Mouse (Mus musculus): ENCODE measurements at regions not wholly inside any gene's neighbourhood (a gene's known extent, or its start where the extent isn't known, plus 50 kb on each side); places are given as distances from the start of the nearest gene placed in this dataset.
A peak's percentile ranks its signal among the peaks of the same experiment; 100 is the strongest.

GRCm38 (mm10) chr13:35166831-35167541 lies 140.1 kb upstream of the Eci2 start:
- H3K36me3 ChIP-seq = no peaks in the 10 kb centered on the region
- H3K4me2 ChIP-seq (replicated peaks) = no peak overlapping the region
- ATAC-seq (ENCODE audit: insufficient number of reproducible peaks, low FRiP score, low TSS enrichment, low read depth) = no peak
- H3K4me3 ChIP-seq (replicated peaks) = no peak overlapping the region
- no peak overlapping the region for H3K27ac ChIP-seq (replicated peaks)
- H3K4me1 ChIP-seq = peaks cover 11% of the 10 kb centered on the region; the same call in 1 of the 2 replicates
- WGBS = 67% methylated on average over 8 of the region's 8 CpGs
- no peak overlapping the region for H3K9ac ChIP-seq
- H3K27me3 ChIP-seq = no peaks in the 10 kb centered on the region
- H3K9me3 ChIP-seq (replicated peaks) = no peaks in the 10 kb centered on the region

GRCm38 (mm10) chr13:35171562-35172254 lies 144.8 kb upstream of the Eci2 start:
- WGBS = 82% methylated on average over 11 of the region's 11 CpGs
- Histone ChIP-seq H3K27ac (replicated peaks) (no peak overlapping the region), H3K9me3 (replicated peaks) (no peaks in the 10 kb centered on the region), H3K36me3 (no peaks in the 10 kb centered on the region), H3K4me1 (peaks cover 20% of the 10 kb centered on the region; the same call in 1 of the 2 replicates), H3K4me3 (replicated peaks) (no peak overlapping the region), H3K9ac (no peak overlapping the region), H3K27me3 (no peaks in the 10 kb centered on the region), H3K4me2 (replicated peaks) (no peak overlapping the region)
- no peak for ATAC-seq (ENCODE audit: insufficient number of reproducible peaks, low FRiP score, low TSS enrichment, low read depth)

- H3K4me1 ChIP-seq = 0 out of 2 replicates have a peak, but pooled peaks cover 19% of the 10 kb centered on the region
- no peak for ATAC-seq (ENCODE audit: insufficient number of reproducible peaks, low FRiP score, low TSS enrichment, low read depth)
- no peak overlapping the region for H3K27ac ChIP-seq (replicated peaks)
- no peak overlapping the region for H3K4me2 ChIP-seq (replicated peaks)
- no peaks in the 10 kb centered on the region for H3K36me3 ChIP-seq
- no peak overlapping the region for H3K4me3 ChIP-seq (replicated peaks)
- H3K9ac ChIP-seq = no peak overlapping the region
- no peaks in the 10 kb centered on the region for H3K9me3 ChIP-seq (replicated peaks)
- WGBS = 69% methylated on average over 2 of the region's 2 CpGs
- H3K27me3 ChIP-seq = no peaks in the 10 kb centered on the region
Measured at GRCm38 (mm10) chr13:35173522-35173921, 146.6 kb upstream of the Eci2 start.

DNA sequence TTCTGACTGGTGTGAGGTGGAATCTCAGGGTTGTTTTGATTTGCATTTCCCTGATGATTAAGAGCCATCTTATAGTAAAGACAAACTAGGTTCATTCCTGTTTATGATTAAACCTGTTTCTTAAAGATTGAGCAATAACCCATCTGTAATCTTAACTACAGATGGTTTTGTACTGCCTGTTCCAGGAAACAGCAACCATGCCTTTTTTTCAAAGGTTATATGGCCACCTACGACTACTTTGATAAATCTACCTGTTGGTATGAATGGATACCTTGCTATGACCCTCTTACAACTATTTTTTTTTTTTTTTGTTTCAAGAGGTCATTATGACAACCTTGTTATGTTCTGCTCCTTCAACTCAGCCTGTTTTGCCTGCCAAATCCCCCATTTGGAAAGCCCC lies 148.7 kb upstream of the Eci2 start:
- 0 out of 2 replicates have a peak, but pooled peaks cover 19% of the 10 kb centered on the region for H3K4me1 ChIP-seq
- H3K4me2 ChIP-seq (replicated peaks) = no peak overlapping the region
- H3K27me3 ChIP-seq = no peaks in the 10 kb centered on the region
- no peak overlapping the region for H3K27ac ChIP-seq (replicated peaks)
- 81% methylated on average over 1 of the region's 1 CpGs for WGBS
- no peak overlapping the region for H3K4me3 ChIP-seq (replicated peaks)
- ATAC-seq (ENCODE audit: insufficient number of reproducible peaks, low FRiP score, low TSS enrichment, low read depth) = no peak
- no peaks in the 10 kb centered on the region for H3K36me3 ChIP-seq
- H3K9me3 ChIP-seq (replicated peaks) = no peaks in the 10 kb centered on the region
- H3K9ac ChIP-seq = no peak overlapping the region

- Histone ChIP-seq H3K4me2 (replicated peaks) (no peak overlapping the region), H3K36me3 (no peaks in the 10 kb centered on the region), H3K27ac (replicated peaks) (peak overlapping the region; percentile 34; the same call in 1 of the 2 replicates), H3K4me1 (0 out of 2 replicates have a peak, but pooled peaks cover 13% of the 10 kb centered on the region), H3K9me3 (replicated peaks) (no peaks in the 10 kb centered on the region), H3K27me3 (no peaks in the 10 kb centered on the region), H3K9ac (no peak overlapping the region), H3K4me3 (replicated peaks) (no peak overlapping the region)
- WGBS = 41% methylated on average over 2 of the region's 2 CpGs
- no peak for ATAC-seq (ENCODE audit: insufficient number of reproducible peaks, low FRiP score, low TSS enrichment, low read depth)
Measured at GRCm38 (mm10) chr13:35177305-35177704, 150.4 kb upstream of the Eci2 start.

- Histone ChIP-seq H3K27me3 (no peaks in the 10 kb centered on the region), H3K4me1 (peaks cover 14% of the 10 kb centered on the region), H3K4me3 (replicated peaks) (no peak overlapping the region), H3K36me3 (no peaks in the 10 kb centered on the region), H3K4me2 (replicated peaks) (peak overlapping the region; percentile 39), H3K27ac (replicated peaks) (peak overlapping the region; percentile 63; the same call in 1 of the 2 replicates), H3K9me3 (replicated peaks) (no peaks in the 10 kb centered on the region), H3K9ac (no peak overlapping the region)
- 9% methylated on average over 16 of the region's 16 CpGs for WGBS
- peak; percentile 69 for ATAC-seq (ENCODE audit: insufficient number of reproducible peaks, low FRiP score, low TSS enrichment, low read depth)
Measured at GRCm38 (mm10) chr13:35189028-35189711, 162.3 kb upstream of the Eci2 start.

DNA sequence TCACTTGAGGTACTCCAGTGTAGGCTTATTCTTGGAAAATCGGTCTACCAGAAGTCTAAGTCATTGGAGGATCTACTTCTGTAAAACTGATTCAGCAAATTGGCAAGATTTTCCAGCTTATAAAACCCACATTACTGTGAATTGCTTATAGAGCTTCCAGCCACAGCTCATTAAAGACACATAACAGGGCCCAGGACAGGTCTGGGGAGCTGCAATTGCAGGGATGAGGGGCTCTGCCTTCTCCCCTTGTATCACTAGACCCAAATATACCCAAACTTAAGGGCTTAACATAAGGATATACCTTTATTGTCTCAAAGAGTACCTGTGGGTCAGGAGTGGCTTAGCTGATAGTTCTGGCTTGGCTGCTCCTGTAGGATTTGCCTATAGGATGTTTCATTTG lies 175.2 kb upstream of the Eci2 start:
- Histone ChIP-seq H3K4me1 (no peaks in the 10 kb centered on the region), H3K36me3 (no peaks in the 10 kb centered on the region), H3K9ac (no peak overlapping the region), H3K27ac (replicated peaks) (no peak overlapping the region), H3K27me3 (no peaks in the 10 kb centered on the region), H3K9me3 (replicated peaks) (no peaks in the 10 kb centered on the region), H3K4me3 (replicated peaks) (no peak overlapping the region), H3K4me2 (replicated peaks) (no peak overlapping the region)
- no peak for ATAC-seq (ENCODE audit: insufficient number of reproducible peaks, low FRiP score, low TSS enrichment, low read depth)
- 88% methylated on average over 1 of the region's 1 CpGs for WGBS

DNA sequence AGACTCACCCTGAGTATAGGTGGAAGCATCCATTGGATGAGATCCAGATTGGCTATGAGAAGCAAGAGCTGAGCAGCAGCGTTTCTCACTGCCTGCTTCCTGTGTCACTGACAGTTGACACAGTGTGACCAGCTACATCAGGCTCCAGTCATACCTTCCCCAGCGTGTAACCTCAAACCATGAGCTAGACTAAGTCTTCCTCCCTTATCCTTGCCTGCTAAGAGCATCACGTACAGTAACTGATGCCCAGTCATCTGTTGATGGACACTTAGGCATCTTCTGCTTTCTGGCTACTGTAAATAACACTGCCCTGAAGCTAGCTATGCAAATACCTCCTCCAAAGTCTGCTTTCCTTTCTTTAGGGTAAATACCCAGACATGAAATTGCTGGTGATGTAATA lies 181.4 kb upstream of the Eci2 start:
- Histone ChIP-seq H3K4me3 (replicated peaks) (no peak overlapping the region), H3K4me1 (no peaks in the 10 kb centered on the region), H3K9me3 (replicated peaks) (no peaks in the 10 kb centered on the region), H3K4me2 (replicated peaks) (no peak overlapping the region), H3K27me3 (no peaks in the 10 kb centered on the region), H3K27ac (replicated peaks) (no peak overlapping the region), H3K9ac (no peak overlapping the region), H3K36me3 (no peaks in the 10 kb centered on the region)
- WGBS = 70% methylated on average over 3 of the region's 3 CpGs
- no peak for ATAC-seq (ENCODE audit: insufficient number of reproducible peaks, low FRiP score, low TSS enrichment, low read depth)

DNA sequence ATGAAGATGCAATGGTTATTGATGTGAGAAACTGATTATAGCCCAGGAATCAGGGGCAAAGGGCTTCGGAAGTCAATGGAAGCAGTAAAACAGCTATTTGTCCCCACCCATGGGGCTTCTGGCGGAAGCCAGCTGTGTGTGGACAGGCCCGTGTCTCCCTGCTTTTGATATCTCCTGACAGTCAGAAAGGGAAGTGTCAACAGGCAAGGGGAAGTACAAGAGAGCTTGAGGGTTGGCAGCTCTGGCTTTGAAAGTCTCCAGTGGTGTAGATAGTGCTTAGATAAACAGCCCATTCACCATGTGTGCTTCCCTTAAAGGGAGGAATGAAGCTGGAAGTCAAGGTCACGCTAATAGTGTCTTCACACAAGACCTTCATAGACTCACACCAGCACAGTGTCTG lies 182.7 kb upstream of the Eci2 start:
- no peak overlapping the region for H3K9ac ChIP-seq
- 67% methylated on average over 4 of the region's 4 CpGs for WGBS
- H3K4me2 ChIP-seq (replicated peaks) = no peak overlapping the region
- no peaks in the 10 kb centered on the region for H3K4me1 ChIP-seq
- no peak for ATAC-seq (ENCODE audit: insufficient number of reproducible peaks, low FRiP score, low TSS enrichment, low read depth)
- no peak overlapping the region for H3K27ac ChIP-seq (replicated peaks)
- H3K9me3 ChIP-seq (replicated peaks) = no peaks in the 10 kb centered on the region
- H3K4me3 ChIP-seq (replicated peaks) = no peak overlapping the region
- no peaks in the 10 kb centered on the region for H3K27me3 ChIP-seq
- H3K36me3 ChIP-seq = no peaks in the 10 kb centered on the region

- H3K4me2 ChIP-seq (replicated peaks) = no peak overlapping the region
- 91% methylated on average over 9 of the region's 9 CpGs for WGBS
- no peak overlapping the region for H3K27ac ChIP-seq (replicated peaks)
- H3K27me3 ChIP-seq = no peaks in the 10 kb centered on the region
- H3K9me3 ChIP-seq (replicated peaks) = no peaks in the 10 kb centered on the region
- no peaks in the 10 kb centered on the region for H3K36me3 ChIP-seq
- H3K9ac ChIP-seq = no peak overlapping the region
- no peak for ATAC-seq (ENCODE audit: insufficient number of reproducible peaks, low FRiP score, low TSS enrichment, low read depth)
- no peaks in the 10 kb centered on the region for H3K4me1 ChIP-seq
- no peak overlapping the region for H3K4me3 ChIP-seq (replicated peaks)
Measured at GRCm38 (mm10) chr13:35211834-35212233, 184.9 kb upstream of the Eci2 start.

DNA sequence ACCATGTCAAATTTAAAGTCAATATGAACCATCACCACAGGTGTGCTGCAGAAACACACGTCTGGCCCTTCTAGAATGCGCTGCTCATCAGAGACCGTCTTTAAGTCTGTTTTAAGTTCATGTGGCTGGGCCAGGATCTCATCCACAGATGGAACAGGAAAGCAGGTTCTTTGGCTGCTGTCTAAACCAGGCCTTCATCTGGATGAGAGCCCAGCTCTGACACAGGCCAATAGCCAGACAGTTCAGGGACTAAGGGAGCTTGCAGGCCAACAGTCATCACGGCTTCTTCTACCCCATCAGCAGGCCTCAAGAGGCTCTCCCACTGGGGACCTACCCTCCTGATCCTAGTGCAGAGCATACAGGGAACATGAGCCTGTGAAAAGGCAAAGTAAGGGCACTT lies 185.4 kb upstream of the Eci2 start:
- 72% methylated on average over 4 of the region's 4 CpGs for WGBS
- no peak overlapping the region for H3K27ac ChIP-seq (replicated peaks)
- no peak overlapping the region for H3K4me2 ChIP-seq (replicated peaks)
- no peaks in the 10 kb centered on the region for H3K9me3 ChIP-seq (replicated peaks)
- no peak overlapping the region for H3K9ac ChIP-seq
- H3K4me1 ChIP-seq = no peaks in the 10 kb centered on the region
- no peaks in the 10 kb centered on the region for H3K27me3 ChIP-seq
- no peak for ATAC-seq (ENCODE audit: insufficient number of reproducible peaks, low FRiP score, low TSS enrichment, low read depth)
- H3K36me3 ChIP-seq = no peaks in the 10 kb centered on the region
- no peak overlapping the region for H3K4me3 ChIP-seq (replicated peaks)
